Mouse (Mus musculus) olfactory bulb, adult 2 months (tissue): ENCODE data around the gene Sdhc.

Experiments
- CTCF ChIP-seq: fragments of 200-500 bp; IDR thresholded peaks from 2 replicates; pipeline ENCODE4 v1.5.1; 2012; ENCODE audit warnings: low read depth, mild to moderate bottlenecking, low read length, moderate library complexity; ENCODE audit not compliant: insufficient read depth
- POLR2A ChIP-seq: fragments of 200-500 bp; IDR thresholded peaks from 2 replicates; pipeline ENCODE4 v1.6.1; 2012; ENCODE audit warnings: mild to moderate bottlenecking, low read depth, low read length, moderate library complexity; ENCODE audit not compliant: insufficient read depth

GRCm38 (mm10) chr1:171151966-171152365 lies 1.6 kb upstream of the Sdhc start:
- TF ChIP-seq CTCF (no peak), POLR2A (no peak)
